Mouse (Mus musculus) embryo, embryonic 10.5 days (tissue): ENCODE measurements at regions not wholly inside any gene's neighbourhood (a gene's known extent, or its start where the extent isn't known, plus 50 kb on each side); places are given as distances from the start of the nearest gene placed in this dataset.
A peak's percentile ranks its signal among the peaks of the same experiment; 100 is the strongest.

Experiments used
- DNase-seq: peaks from one replicate; pipeline ENCODE4 v3.0.0-alpha.2; 2015; ENCODE audit warnings: low spot score

DNA sequence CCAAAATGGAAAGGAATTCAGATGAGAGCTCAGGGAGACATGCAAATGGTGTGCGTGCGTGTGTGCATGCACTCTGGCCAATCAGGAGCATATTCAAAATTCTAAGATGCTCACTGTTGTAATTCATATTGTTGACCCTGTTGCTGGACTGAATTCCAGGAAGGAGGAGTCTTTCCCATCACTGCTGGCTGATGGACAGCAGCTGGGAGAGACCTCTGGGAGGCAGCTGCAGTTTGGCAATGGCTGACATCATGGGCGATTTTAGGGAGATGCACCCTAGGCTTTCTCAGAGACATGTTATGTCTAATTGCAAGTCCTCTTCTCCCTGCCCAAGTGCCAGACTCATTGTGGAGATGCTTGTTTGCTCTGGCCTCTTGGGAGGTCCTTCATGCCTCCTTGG, 220.6 kb upstream of the Myocd start:
- no peak for DNase-seq

GRCm38 (mm10) chr11:65475821-65476540, 206.2 kb upstream of the Myocd start:
- no peak for DNase-seq

DNA sequence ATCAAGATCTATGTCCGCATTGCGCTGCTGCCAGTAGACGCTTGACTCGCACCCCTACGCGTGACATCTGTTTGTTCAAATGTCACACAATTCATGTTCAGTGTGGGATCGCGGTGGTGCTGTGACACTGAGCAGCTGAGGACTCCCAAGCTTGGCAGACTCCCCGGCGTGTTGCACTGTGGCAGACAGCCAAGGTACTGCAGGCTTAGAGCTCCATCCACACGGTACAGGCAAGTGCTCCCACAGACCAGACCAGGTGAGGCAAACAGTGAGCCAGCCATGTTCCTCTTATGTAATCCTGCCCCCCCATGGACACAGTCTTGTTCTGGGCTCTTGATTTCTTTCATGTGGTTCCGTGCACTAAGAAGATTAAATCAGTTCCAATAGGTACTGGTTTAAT, 205.5 kb upstream of the Myocd start:
- DNase-seq = no peak

DNA sequence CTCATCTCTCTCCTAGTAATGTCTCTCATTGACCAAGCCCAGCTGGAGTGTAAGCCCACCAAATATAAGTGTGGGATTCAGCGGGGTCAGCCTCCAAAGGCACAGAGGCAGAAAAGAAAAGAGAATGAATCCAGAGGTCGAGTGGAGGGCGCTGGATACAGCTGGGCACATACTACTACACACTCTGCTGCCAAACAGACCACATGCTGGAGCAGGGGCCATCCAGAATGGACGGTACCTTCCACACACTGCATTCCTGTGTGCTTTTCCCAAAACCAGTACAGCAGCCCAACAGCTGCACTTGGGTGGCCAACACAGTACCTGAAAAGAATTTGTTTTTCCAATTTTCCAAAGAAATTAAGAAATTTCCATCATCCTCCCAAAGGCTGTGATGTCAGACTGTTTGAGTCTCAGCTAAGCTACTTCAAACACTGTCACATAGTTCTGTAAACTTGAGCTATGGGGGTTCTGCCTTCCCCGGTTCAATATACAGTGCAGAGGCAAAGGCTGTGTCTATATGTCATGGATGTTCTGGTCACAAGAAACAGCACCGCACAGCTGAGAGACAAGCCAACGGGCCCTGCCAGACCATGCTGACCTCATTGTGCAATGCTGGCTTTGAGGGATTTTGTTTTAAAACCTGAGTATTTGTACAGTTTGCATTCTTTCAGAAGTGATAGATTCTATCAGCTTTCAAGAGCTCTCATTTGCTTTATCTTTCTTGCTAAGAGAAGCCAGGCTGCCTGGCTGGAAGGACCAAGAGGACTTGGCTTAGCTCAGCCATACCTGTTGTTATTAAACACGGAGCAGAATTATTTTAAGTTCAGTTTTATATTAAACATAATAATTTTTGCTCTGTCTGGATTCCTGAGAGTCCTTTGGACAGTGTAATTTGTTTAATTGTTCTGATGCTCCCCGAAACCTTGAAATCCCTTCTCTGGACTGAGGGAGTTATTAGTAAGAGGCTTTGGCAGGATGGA, 200.3 kb upstream of the Myocd start:
- no peak for DNase-seq

GRCm38 (mm10) chr11:65461044-65461443, 191.3 kb upstream of the Myocd start:
- DNase-seq = no peak

DNA sequence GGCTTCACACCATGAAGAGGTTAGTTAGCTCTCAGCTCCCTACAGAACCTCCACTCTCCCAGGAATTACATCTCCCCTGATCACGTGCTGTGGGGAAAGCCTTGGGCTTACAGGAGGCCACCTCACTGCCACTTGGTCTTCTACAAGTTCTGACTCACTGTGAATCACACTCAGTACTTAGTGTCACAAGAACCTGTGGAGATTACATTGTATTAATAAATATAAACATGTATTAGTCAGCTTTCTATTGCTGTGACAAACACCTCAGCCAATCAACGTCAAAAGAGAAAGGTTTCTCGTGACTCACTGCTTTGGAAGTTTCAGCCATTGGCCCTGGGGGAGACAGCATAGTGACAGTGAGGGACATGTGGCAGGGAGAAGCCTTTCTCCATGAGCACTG, 178.6 kb upstream of the Myocd start:
- DNase-seq = no peak

GRCm38 (mm10) chr11:65443466-65444024, 173.8 kb upstream of the Myocd start:
- DNase-seq = no peak

DNA sequence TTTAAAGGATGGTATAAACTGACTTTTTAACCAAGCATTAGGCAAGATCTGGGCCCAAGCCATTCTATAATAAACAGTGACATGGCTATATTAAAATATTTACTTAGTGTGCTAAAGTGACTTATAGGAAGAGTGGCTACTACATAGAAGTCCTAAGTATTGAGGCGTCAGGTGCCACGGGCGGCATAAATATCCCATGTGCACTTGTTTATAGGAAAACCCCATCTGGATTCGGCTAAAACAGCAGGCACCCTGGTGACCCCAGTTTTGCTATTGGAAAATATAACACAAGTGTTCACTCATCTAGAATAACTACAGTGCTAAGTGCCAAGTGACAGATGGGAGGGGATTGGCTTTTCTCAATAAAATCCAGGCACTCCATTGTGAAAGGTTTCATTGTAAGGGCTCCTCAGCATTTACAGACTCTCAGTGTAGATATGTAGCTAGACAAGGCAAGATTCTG, 165.9 kb upstream of the Myocd start:
- DNase-seq = no peak

- no peak for DNase-seq
Measured at GRCm38 (mm10) chr11:65421889-65422288, 152.1 kb upstream of the Myocd start.

DNA sequence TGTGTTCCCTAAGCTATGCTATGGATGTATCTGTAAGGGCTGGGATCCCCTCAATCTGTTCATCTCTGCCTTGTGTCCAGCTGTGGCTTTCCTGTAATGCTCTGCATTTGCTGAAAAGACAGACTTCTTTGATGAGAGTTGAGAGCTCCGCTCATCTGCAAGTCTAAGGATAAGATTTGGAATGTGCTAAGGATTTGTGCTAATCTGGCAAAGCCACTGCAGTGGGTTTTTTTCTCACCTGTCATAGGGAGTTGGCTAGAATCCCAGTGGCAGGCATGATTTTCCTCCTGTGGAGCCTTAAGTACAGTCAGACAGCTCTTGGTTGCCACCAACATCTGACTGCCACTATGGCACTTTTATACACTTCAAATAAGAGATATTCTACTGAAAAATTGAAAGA, 138.8 kb upstream of the Myocd start:
- DNase-seq = no peak

DNA sequence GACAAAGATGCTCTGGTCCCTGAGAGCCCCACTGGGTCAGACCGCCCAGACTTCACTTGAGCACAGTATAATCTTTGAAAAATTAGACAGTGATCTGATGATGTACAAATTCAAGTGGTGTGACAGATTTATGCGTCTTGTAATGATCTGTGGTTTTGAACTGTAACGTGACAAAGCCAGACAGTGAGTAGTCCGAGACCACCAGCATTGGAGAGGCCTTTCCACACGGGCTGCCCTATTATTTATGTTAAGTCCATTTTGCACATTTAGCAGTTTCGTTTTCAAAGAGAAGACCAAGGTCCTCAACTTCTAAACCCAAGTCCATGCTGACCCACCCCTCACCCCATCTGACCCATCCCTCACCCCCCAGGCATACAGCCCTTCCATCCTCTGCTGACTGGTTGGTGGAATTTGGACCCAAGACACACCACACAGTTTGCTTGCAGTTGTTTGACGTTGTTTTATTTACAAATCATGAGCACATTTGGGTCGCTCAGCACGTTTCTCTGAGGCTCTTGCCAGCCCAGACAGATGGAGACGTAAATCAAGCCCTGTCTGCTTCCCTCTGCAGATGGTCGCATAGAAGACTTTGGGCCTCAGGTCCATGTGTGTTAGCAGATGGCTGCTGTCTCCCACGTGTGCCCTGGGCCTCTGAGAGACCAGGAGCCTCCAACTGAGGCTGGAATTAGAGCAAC, 132.8 kb upstream of the Myocd start:
- peak; percentile 14 for DNase-seq

- no peak for DNase-seq
Measured at GRCm38 (mm10) chr11:65389238-65389637, 119.4 kb upstream of the Myocd start.

DNA sequence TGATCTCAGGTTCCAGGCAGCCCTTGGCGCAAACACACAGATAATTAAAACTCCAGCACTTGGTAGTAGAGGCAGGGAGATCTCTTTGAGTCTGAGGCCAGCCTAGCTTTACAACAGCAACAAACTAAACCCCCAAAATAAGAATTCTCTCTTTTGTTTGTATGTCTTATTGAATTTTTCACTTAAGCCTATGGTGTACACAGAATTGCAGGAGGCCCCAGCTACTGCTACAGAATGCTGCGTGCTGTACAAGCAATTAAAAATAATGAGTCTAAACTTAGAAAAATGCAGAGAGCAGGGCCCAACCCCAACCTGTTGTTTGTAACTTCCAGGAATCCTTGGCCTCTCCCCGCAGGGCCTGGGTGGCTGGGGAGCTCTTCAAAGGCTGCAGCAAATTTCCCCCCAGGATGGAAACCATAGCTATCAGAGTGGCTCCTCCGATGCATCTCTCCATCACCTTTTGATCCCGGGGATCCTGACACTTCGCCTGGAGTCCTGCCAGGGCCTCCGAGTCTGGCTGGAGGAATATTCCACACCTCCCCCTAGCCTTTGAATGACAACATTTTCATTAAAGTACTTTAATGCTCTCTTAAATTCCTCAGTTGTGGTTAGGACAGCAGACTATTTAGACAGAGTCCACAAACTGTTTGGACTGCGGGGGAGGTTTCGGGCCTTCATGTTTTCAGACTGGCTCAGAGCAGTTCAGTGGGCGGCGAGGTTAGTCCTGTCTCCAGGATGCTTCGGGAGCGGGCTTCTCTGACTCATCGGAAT, 116.7 kb upstream of the Myocd start:
- DNase-seq = peak; percentile 32

- no peak for DNase-seq
Measured at GRCm38 (mm10) chr11:65375361-65375760, 105.6 kb upstream of the Myocd start.

GRCm38 (mm10) chr11:65373136-65373535, 103.3 kb upstream of the Myocd start:
- no peak for DNase-seq

- DNase-seq = no peak
Measured at GRCm38 (mm10) chr11:65372309-65372811, 102.6 kb upstream of the Myocd start.

DNA sequence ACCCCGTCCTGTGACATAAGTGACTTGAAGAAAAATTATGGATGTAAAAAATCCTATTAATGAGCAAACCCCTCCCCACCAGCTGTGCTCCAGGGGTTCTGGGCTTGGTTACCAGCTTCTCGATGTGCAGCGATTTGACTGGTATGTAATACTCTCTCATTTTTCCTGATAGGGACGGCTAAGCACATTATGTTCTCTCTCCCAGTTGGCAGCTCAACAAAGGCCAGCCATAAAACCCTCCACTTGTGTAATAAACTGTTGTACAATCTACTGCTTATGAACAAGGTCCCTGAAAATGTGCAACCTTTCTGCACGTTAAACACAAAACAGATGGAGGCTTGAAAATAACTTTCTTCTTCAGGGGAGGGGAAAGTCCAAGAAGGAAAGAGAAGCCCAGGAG, 98.0 kb upstream of the Myocd start:
- no peak for DNase-seq

GRCm38 (mm10) chr11:65366677-65367370, 97.0 kb upstream of the Myocd start:
- no peak for DNase-seq

- peak; percentile 25 for DNase-seq
Measured at GRCm38 (mm10) chr11:65365751-65366559, 96.2 kb upstream of the Myocd start.

DNA sequence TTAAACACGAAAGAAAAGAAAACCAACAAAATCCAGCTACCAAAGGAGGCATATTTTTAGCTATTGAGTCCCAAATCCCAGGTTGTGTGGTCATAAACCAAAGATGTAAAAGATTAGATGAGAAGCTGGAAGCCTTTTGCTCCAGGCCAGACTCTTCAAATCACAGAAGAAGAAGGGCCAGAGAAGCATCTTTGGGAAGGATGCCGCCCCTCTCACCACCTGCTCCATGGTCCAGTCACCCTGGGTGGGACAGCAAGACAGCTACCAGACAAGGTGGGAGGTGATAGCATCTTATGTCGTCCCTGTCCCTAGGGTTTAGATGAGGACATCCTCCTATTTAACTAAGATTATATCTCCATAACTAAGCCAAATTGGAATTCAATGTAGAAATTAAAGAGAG, 95.1 kb upstream of the Myocd start:
- DNase-seq = no peak
